In the genomic region with DNA sequence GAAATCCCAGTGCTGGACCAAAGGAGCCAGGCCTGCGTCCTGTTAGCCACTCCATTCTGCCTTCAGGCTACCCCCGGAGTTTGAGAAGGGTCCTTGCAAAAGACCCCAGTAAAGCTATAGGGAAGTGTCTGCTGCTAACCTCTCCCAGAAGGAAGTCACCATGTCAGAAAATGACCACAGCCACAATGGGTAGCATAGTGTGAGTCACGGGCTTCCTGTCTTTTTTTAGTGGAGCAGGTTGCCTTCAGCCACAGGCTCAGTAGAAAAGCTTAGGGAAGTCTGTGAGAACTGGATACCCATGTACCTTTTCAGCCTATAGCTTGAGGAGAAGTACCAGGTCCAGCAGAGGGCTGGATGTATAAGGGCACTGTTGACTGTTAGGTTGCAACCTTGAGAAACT, we compare ENCODE assay signal across 19 mouse cellular contexts.
DNase-seq lines count a peak whose midpoint lies in the region; ATAC-seq and TF ChIP-seq lines count a peak whose summit lies in the region.
"Had no signal": no experiment of that assay in that cellular context is flagged by ENCODE, and none has a peak within 500 bp of the region (broad histone marks: within the 10 kb centered on the region; RNA-seq: fewer than 3 reads in every experiment).

No protein-coding gene starts in this region.

- DNase-seq in heart, adult 9 months (ENCODE audit: low spot score in 2 of 2), result no peak
- DNase-seq in kidney, postnatal 0 days (ENCODE audit: low spot score), result peak; percentile 12
- DNase-seq in limb, embryonic 10.5 days (ENCODE audit: low spot score), result no peak
- DNase-seq in lung, postnatal 10 days, result no peak
- no peak for DNase-seq in forebrain, embryonic 14.5 days (ENCODE audit: low spot score)
- DNase-seq: adrenal gland, postnatal 25 days; cerebellum, adult 8-10 months; heart, postnatal 14 days; kidney, postnatal 10 days; liver, postnatal 0 days; lung, postnatal 14 days; retina, postnatal 1 day; right cerebral cortex, postnatal 4 days; thymus, adult 2 months had no signal

- peak overlapping the region; percentile 14; the same call in 1 of the 2 replicates for H3K4me2 ChIP-seq in heart, embryonic 11.5 days
- H3K4me2 ChIP-seq in kidney, postnatal 0 days (ENCODE audit: low read length), result no peak overlapping the region
- H3K4me2 ChIP-seq in kidney, embryonic 15.5 days, result no peak overlapping the region
- no peak overlapping the region for H3K4me2 ChIP-seq in forebrain, embryonic 14.5 days (ENCODE audit: low read length)
- H3K4me2 ChIP-seq: hindbrain, embryonic 15.5 days; intestine, embryonic 15.5 days had no signal

- H3K4me1 ChIP-seq in heart, embryonic 11.5 days (ENCODE audit: control insufficient read depth, insufficient read depth, low read length), result peaks cover 47% of the 10 kb centered on the region
- no peaks in the 10 kb centered on the region for H3K4me1 ChIP-seq in kidney, postnatal 0 days (replicated peaks; ENCODE audit: insufficient read depth, low read length)
- H3K4me1 ChIP-seq in kidney, embryonic 15.5 days, result peaks cover 29% of the 10 kb centered on the region
- peaks cover 12% of the 10 kb centered on the region for H3K4me1 ChIP-seq in limb, embryonic 10.5 days
- no peaks in the 10 kb centered on the region for H3K4me1 ChIP-seq in forebrain, embryonic 14.5 days (ENCODE audit: control insufficient read depth, insufficient read depth, low read length)
- H3K4me1 ChIP-seq: hindbrain, embryonic 15.5 days had no signal

- no peaks in the 10 kb centered on the region for H3K27me3 ChIP-seq in heart, embryonic 11.5 days (ENCODE audit: control insufficient read depth, insufficient read depth, low read length)
- no peaks in the 10 kb centered on the region for H3K27me3 ChIP-seq in kidney, postnatal 0 days (ENCODE audit: insufficient read depth, low read length)
- 0 out of 2 replicates have a peak, but pooled peaks cover 4% of the 10 kb centered on the region for H3K27me3 ChIP-seq in kidney, embryonic 15.5 days
- H3K27me3 ChIP-seq in limb, embryonic 10.5 days (ENCODE audit: low read depth, poor library complexity, severe bottlenecking), result peaks cover 23% of the 10 kb centered on the region
- peaks cover 76% of the 10 kb centered on the region for H3K27me3 ChIP-seq in forebrain, embryonic 14.5 days (replicated peaks; ENCODE audit: control insufficient read depth, insufficient read depth, low read length)
- H3K27me3 ChIP-seq: hindbrain, embryonic 15.5 days; intestine, embryonic 15.5 days had no signal

- H3K27ac ChIP-seq in heart, embryonic 11.5 days (ENCODE audit: low read depth, low read length), result peak overlapping the region; percentile 70
- no peak overlapping the region for H3K27ac ChIP-seq in kidney, postnatal 0 days
- H3K27ac ChIP-seq in kidney, embryonic 15.5 days, result no peak overlapping the region
- peak overlapping the region; percentile 47; the same call in 1 of the 2 replicates for H3K27ac ChIP-seq in limb, embryonic 10.5 days
- no peak overlapping the region for H3K27ac ChIP-seq in forebrain, embryonic 14.5 days (ENCODE audit: low read depth, low read length)
- H3K27ac ChIP-seq: hindbrain, embryonic 15.5 days; intestine, embryonic 15.5 days had no signal

- H3K9me3 ChIP-seq in heart, embryonic 11.5 days (replicated peaks; ENCODE audit: control insufficient read depth, low read length), result no peaks in the 10 kb centered on the region
- no peaks in the 10 kb centered on the region for H3K9me3 ChIP-seq in kidney, postnatal 0 days (replicated peaks; ENCODE audit: low read length)
- no peaks in the 10 kb centered on the region for H3K9me3 ChIP-seq in kidney, embryonic 15.5 days (replicated peaks)
- H3K9me3 ChIP-seq in limb, embryonic 10.5 days (replicated peaks), result no peaks in the 10 kb centered on the region
- H3K9me3 ChIP-seq in forebrain, embryonic 14.5 days (replicated peaks; ENCODE audit: control insufficient read depth, low read length), result no peaks in the 10 kb centered on the region
- H3K9me3 ChIP-seq: hindbrain, embryonic 15.5 days; intestine, embryonic 15.5 days had no signal

- 42% methylated on average over 3 of the region's 3 CpGs for WGBS in heart, embryonic 11.5 days (ENCODE audit: insufficient replicate concordance)
- WGBS in kidney, postnatal 0 days, result 78% methylated on average over 3 of the region's 3 CpGs
- WGBS in kidney, embryonic 15.5 days, result 80% methylated on average over 3 of the region's 3 CpGs
- WGBS in limb, embryonic 10.5 days, result 80% methylated on average over 3 of the region's 3 CpGs
- 86% methylated on average over 3 of the region's 3 CpGs for WGBS in forebrain, embryonic 14.5 days

- no peak overlapping the region for H3K9ac ChIP-seq in heart, embryonic 11.5 days (ENCODE audit: low read depth, low read length)
- no peak overlapping the region for H3K9ac ChIP-seq in kidney, postnatal 0 days (ENCODE audit: low read depth, low read length)
- H3K9ac ChIP-seq in kidney, embryonic 15.5 days, result no peak overlapping the region
- no peak overlapping the region for H3K9ac ChIP-seq in forebrain, embryonic 14.5 days (ENCODE audit: low read length)
- H3K9ac ChIP-seq: hindbrain, embryonic 15.5 days; intestine, embryonic 15.5 days; liver, postnatal 0 days had no signal

- no peak for ATAC-seq in heart, embryonic 11.5 days (replicated peaks; ENCODE audit: insufficient number of reproducible peaks, low FRiP score, low TSS enrichment)
- ATAC-seq in kidney, postnatal 0 days (replicated peaks; ENCODE audit: low FRiP score, low read depth), result no peak
- ATAC-seq in kidney, embryonic 15.5 days (replicated peaks; ENCODE audit: low FRiP score), result no peak
- ATAC-seq in forebrain, embryonic 14.5 days, result no peak
- ATAC-seq in erythroblast, adult 5-6 weeks (replicated peaks; ENCODE audit: low FRiP score, poor library complexity, severe bottlenecking), result no peak
- ATAC-seq: intestine, embryonic 15.5 days; liver, postnatal 0 days had no signal

- H3K36me3 ChIP-seq in heart, embryonic 11.5 days (ENCODE audit: control insufficient read depth, insufficient read depth, low read length), result no peaks in the 10 kb centered on the region
- no peaks in the 10 kb centered on the region for H3K36me3 ChIP-seq in kidney, postnatal 0 days (ENCODE audit: insufficient read depth, low read length)
- H3K36me3 ChIP-seq in kidney, embryonic 15.5 days, result no peaks in the 10 kb centered on the region
- H3K36me3 ChIP-seq in limb, embryonic 10.5 days, result no peaks in the 10 kb centered on the region
- H3K36me3 ChIP-seq in forebrain, embryonic 14.5 days (ENCODE audit: control insufficient read depth, insufficient read depth, low read length), result no peaks in the 10 kb centered on the region
- H3K36me3 ChIP-seq: hindbrain, embryonic 15.5 days; intestine, embryonic 15.5 days had no signal

- no peak overlapping the region for H3K4me3 ChIP-seq in heart, embryonic 11.5 days (ENCODE audit: low read depth, low read length)
- H3K4me3 ChIP-seq in kidney, postnatal 0 days (replicated peaks; ENCODE audit: low read depth, low read length), result no peak overlapping the region
- no peak overlapping the region for H3K4me3 ChIP-seq in kidney, embryonic 15.5 days (replicated peaks)
- no peak overlapping the region for H3K4me3 ChIP-seq in limb, embryonic 10.5 days
- H3K4me3 ChIP-seq in forebrain, embryonic 14.5 days (ENCODE audit: low read depth, low read length), result no peak overlapping the region
- H3K4me3 ChIP-seq: hindbrain, embryonic 15.5 days; intestine, embryonic 15.5 days had no signal

- TF ChIP-seq CTCF in kidney, postnatal 0 days (IDR thresholded peaks at IDR 0.05; ENCODE audit: low read depth), result no peak

Comparison
In these comparisons a context has a peak if more than half of its experiments do, and no peak if none do; other contexts are left out.
1. H3K27ac ChIP-seq: peak in heart, embryonic 11.5 days (single experiment) and limb, embryonic 10.5 days (single experiment); none in kidney, postnatal 0 days (single experiment), kidney, embryonic 15.5 days (single experiment) and forebrain, embryonic 14.5 days (single experiment).